Mouse (Mus musculus) bone marrow, adult 2 months (tissue): ENCODE results near the gene Fam71b. TPM values are rescaled to one million over a fixed set of nuclear protein-coding genes. Genes with fewer than 3 reads are reported as not detected.
"Not testable (repeated sequence)": the region's sequence is repeated elsewhere in the genome, so short reads cannot be mapped to it uniquely, and the experiment has no call there.

Experiments
- H3K27ac ChIP-seq: fragments of 200-500 bp; 2 replicates; pipeline ENCODE4 v1.5.1; 2012; ENCODE audit warnings: low read depth, mild to moderate bottlenecking, control low read depth, inconsistent platforms, low read length; ENCODE audit not compliant: control insufficient read depth, poor library complexity, insufficient read depth
- H3K4me1 ChIP-seq: fragments of 200-500 bp; 2 replicates; pipeline ENCODE4 v1.6.1; 2011; ENCODE audit warnings: low read length; ENCODE audit not compliant: control insufficient read depth, insufficient read depth
- H3K4me3 ChIP-seq: fragments of 200-500 bp; replicated peaks from 2 replicates; pipeline ENCODE3; 2011; ENCODE audit warnings: mild to moderate bottlenecking, low read depth, low read length, control low read depth; ENCODE audit not compliant: control insufficient read depth
- CTCF ChIP-seq: fragments of 200-500 bp; IDR thresholded peaks from 2 replicates; pipeline ENCODE4 v1.5.1; 2011; ENCODE audit warnings: low read length, control low read depth; ENCODE audit not compliant: control insufficient read depth, insufficient read depth
- POLR2A ChIP-seq: fragments of 200-500 bp; IDR thresholded peaks from 2 replicates; pipeline ENCODE4 v1.6.1; 2011; ENCODE audit warnings: low read depth, mild to moderate bottlenecking, control low read depth, low read length, borderline replicate concordance; ENCODE audit not compliant: control insufficient read depth
- WGBS: fragments of 180-500 bp; shearing (Covaris S2); methylation state at CpG from one replicate; pipeline ENCODE4 v1.1.7; 2018; 5-methylcytosine and 5-hydroxymethylcytosine counted together
- polyA plus RNA-seq: library from polyadenylated mRNA; stranded (reverse); fragments of >200 nt; gene quantifications from 2 replicates; pipeline ENCODE4 v1.2.4, GENCODE M21; 2011; ENCODE audit warnings: low replicate concordance; ENCODE audit not compliant: missing spikeins, insufficient read depth, insufficient read length

The Fam71b gene
- polyA plus RNA-seq, 1 experiment, result not detected

GRCm38 (mm10) chr11:46398473-46398872 is 2.1 kb downstream of the Fam71b start:
- WGBS, result 66% methylated on average over 4 of the region's 4 CpGs
- no peak for TF ChIP-seq CTCF
- no peak overlapping the region for H3K27ac ChIP-seq

DNA sequence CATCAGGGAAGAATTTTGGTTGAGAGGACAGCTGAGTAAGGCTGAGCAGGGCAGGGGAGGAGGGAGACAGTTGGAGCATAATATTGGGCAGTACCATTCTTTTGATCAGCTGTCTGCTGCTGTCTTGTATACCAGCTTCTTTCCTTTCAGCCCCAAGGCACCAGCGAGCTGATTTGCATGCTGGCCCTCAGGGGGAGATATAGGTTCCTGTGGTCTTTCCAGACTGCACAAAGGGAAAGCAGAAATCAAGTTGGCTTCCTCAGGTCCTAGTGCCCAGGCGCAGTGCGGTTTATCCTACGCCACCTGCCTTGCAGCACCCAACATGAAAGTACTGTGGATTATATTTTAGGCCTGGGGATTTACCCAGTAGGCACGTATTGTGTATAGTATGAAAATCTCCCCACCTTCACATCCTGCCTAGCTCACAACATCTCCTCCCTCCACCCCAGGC is 2.6 kb downstream of the Fam71b start:
- Histone ChIP-seq H3K4me1 (peaks cover 7% of the 10 kb centered on the region; the same call in 1 of the 2 replicates), H3K4me3 (no peak overlapping the region), H3K27ac (no peak overlapping the region)
- TF ChIP-seq CTCF, result no peak
- TF ChIP-seq POLR2A, result no peak
- WGBS, result 19% methylated on average over 5 of the region's 5 CpGs

More at GRCm38 (mm10) chr11:46398473-46398872, 2.1 kb downstream of the Fam71b start:
- peaks cover 7% of the 10 kb centered on the region; the same call in 1 of the 2 replicates for H3K4me1 ChIP-seq
- H3K4me3 ChIP-seq, result no peak overlapping the region

DNA sequence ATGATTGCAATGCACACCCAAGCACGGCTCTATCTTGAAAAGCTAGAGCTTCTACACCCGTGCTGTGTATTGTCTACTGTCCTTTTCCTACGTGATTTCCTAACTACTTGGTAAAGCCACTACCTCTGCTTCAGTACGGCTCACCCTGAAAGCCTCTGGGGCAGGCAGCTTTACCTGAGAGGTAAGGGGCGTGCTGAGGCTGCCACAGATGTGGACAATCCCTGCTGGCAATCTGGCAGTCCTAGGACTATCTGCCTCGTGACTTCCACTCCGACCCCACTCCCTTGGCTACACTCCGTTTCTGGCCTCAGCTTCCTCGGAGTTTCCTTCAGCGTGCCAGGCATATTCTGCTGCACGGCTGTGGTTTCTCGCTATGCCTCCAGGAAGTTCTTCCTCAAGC is 5.2 kb downstream of the Fam71b start:
- Histone ChIP-seq H3K4me3 (no peak overlapping the region), H3K27ac (no peak overlapping the region), H3K4me1 (peaks cover 2% of the 10 kb centered on the region; the same call in 1 of the 2 replicates)
- 82% methylated on average over 12 of the region's 12 CpGs for WGBS
- TF ChIP-seq POLR2A (no peak), CTCF (no peak)

- 85% methylated on average over 16 of the region's 16 CpGs for WGBS
- no peak overlapping the region for H3K4me3 ChIP-seq
- H3K27ac ChIP-seq, result no peak overlapping the region
- no peaks in the 10 kb centered on the region for H3K4me1 ChIP-seq
- TF ChIP-seq POLR2A (no peak), CTCF (no peak)
Measured at GRCm38 (mm10) chr11:46404986-46405385, 8.6 kb downstream of the Fam71b start.

GRCm38 (mm10) chr11:46406721-46407120 is 10.4 kb downstream of the Fam71b start:
- no peak for TF ChIP-seq POLR2A
- TF ChIP-seq CTCF, result no peak
- H3K4me1 ChIP-seq, result no peaks in the 10 kb centered on the region
- no peak overlapping the region for H3K27ac ChIP-seq
- no peak overlapping the region for H3K4me3 ChIP-seq
- 78% methylated on average over 10 of the region's 10 CpGs for WGBS

DNA sequence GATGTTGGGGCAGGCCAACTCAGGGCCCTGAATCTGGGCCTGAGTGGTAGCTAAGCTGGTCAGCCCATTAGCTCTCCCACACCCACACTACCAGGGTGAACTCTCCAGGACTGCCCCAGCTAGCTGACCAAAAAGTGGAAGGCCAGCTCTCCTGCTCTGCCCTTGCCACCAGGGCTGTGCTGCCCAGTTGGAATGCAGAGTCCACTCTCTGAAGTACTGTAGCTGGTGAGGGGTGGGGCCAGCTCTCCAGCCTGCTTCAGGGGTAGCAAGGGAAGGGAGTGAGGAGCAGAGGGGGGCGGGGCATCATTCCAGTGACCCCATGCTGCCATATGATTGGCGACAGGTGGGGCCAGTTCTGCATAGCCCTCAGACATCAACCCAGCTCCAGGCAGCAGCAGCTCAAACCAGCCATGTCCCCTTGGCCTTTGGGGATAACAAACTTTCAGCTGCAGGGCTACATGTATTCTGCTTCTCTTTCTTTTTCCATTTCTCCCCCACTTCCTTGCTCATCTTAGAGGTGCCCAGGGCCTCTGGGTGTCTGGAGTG is 13.7 kb downstream of the Fam71b start:
- TF ChIP-seq POLR2A, result no peak
- no peak for TF ChIP-seq CTCF
- no peak overlapping the region for H3K27ac ChIP-seq
- 85% methylated on average over 2 of the region's 2 CpGs for WGBS

DNA sequence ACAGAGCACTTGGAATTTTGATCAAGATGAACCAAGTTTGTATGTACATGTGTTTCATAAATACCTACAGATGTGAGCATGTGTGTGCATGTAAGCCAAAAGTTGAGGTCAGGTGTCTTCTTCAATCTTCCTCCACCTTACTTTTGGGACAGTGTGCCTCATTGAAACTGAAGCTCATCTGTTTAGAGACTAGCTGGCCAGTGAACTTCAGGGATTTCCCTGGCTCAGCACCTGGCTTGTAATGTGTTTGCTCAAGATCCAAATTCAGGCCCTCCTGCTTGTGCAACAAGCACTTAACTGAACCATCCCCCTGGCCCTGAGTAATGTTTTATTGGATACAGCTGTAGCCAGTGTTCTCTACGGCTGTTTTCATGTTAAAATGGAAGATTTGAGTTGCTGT is 22.1 kb downstream of the Fam71b start:
- TF ChIP-seq POLR2A (no peak), CTCF (no peak)
- Histone ChIP-seq H3K4me1 (no peaks in the 10 kb centered on the region; the same call in 1 of the 2 replicates), H3K27ac (no peak overlapping the region), H3K4me3 (no peak overlapping the region)
- 85% methylated on average over 1 of the region's 1 CpGs for WGBS

More for the DNA sequence above, 13.7 kb downstream of the Fam71b start:
- Histone ChIP-seq H3K4me1 (no peaks in the 10 kb centered on the region), H3K4me3 (no peak overlapping the region)

DNA sequence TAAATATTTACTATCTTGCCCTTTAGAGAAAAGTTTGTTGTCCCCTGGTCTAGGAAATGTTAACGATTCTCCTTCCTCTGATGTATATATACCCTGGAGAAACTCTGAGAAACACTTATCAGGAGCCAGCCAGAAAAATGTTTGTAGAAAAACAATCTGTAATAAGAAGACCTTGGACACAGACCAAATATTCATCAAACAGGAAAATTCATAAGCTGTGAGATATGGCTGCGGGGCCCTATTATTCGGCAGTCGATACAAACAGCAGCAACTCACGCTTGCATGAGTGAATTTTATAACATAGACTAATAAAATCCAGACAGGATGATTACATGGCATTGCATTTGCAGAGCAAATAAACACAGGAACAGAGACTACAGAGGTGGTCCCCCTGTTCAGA is 22.5 kb downstream of the Fam71b start:
- no peak for TF ChIP-seq POLR2A
- no peak for TF ChIP-seq CTCF
- no peaks in the 10 kb centered on the region; the same call in 1 of the 2 replicates for H3K4me1 ChIP-seq
- no peak overlapping the region for H3K27ac ChIP-seq
- 90% methylated on average over 5 of the region's 5 CpGs for WGBS
- H3K4me3 ChIP-seq, result no peak overlapping the region

GRCm38 (mm10) chr11:46421086-46421888 is 24.9 kb downstream of the Fam71b start:
- H3K4me1 ChIP-seq, result no peaks in the 10 kb centered on the region; the same call in 1 of the 2 replicates
- 42% methylated on average over 8 of the region's 8 CpGs for WGBS
- no peak for TF ChIP-seq CTCF
- no peak for TF ChIP-seq POLR2A
- H3K4me3 ChIP-seq, result no peak overlapping the region
- no peak overlapping the region for H3K27ac ChIP-seq

- not testable (repeated sequence) for H3K27ac ChIP-seq, H3K4me1 ChIP-seq, H3K4me3 ChIP-seq
- WGBS, result 85% methylated on average over 4 of the region's 4 CpGs
Measured at GRCm38 (mm10) chr11:46428131-46428530, 31.8 kb downstream of the Fam71b start.
